Mouse (Mus musculus): ENCODE measurements around the gene Gkn2.
A peak's percentile ranks its signal among the peaks of the same experiment; 100 is the strongest.

The Gkn2 gene

DNA sequence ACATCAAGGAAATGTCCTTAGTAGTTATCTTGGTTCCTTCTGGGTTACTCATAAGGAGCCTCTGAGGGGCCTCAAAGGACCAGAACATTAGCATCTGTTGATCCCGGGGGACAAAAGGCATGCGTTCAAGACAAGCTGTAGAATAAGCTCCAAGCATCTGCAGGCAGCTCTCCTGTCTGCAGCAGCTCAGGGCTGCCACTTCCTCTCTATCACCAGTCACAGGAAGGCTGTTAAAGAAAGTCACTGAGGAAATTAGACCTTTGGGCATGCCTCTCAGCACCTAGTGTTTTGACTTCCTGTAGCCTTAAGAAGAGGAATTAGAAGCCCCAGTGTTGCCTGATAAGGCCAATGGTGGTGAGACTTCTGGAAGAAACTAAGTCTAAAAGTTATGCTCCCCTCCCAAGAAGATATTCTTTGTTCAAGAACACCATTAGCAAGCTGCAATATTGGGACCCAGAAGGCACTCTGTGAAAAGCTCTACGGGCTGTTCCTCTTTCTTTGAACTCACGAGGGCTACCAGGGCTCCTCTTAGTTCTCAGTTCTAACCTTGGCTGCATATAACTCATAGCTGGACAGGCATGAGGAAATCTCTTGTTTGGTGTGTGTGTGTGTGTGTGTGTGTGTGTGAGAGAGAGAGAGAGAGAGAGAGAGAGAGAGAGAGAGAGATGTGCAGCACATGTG, 26.9 kb downstream of the Gkn2 start:
- DNase-seq (ENCODE audit: low read depth), result peak; percentile 65

DNA sequence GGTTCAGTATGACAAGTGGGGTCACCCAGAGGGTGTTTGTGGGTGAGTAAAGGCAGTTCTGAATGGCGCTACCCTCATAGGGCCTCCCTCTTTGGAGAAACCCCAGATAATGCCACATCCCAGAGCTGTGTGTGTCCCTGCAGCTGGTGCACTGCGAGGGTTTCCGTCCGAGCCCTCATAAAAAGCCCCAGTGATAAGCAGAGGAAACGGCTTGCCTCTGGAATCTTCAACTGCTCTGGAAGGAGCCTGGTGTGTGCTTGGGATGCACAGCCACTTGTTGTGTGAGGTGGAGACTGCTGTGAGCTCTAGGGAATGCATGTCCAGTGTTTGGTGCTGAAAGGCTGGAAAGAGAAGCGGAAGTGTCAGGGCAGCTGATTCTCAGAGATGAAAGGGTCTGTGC, 28.3 kb downstream of the Gkn2 start:
- DNase-seq (ENCODE audit: low read depth), result no peak

DNA sequence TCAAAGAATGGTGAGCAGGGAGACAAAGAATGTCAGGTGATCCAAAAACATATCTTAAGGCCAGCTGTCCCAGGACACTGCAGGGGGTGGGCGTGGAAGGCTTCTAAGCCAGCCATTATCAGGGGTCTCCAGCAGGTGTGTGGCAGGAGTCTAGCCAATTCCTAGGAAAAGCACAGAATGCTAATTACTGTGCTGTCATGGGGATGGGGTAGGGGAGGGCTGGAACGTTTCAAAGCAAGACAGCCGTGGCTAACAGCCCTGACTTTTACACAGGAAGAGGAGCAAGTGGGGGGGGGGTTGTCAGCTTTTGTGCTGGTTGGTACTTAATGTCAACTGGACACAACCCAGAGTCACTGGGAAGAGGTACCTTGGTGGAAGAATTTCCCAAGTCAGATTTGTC, 38.9 kb downstream of the Gkn2 start:
- DNase-seq (ENCODE audit: low read depth), result no peak

DNA sequence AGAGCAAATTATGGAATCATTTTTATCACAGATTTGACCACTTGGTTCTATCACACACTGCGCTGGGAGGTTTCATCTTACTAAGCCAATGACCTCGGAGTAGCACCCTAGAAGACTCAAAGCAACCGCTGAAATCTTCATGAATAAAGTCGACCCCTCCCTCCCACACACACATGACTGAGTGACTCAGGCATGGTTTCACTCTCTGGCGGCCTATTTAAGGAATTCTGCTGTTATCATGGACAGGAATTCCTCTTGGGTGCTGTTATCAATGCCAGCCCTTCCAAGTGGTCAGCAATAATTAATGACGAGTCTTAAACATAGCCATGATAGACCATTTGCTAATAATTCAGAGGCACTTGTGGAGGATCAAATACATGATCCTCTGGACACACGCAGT, 49.1 kb downstream of the Gkn2 start:
- no peak for DNase-seq (ENCODE audit: low read depth)

- no peak for DNase-seq (ENCODE audit: low read depth)
These were observed 51.1 kb downstream of the Gkn2 start for GRCm38 (mm10) chr6:87424037-87424816.

DNA sequence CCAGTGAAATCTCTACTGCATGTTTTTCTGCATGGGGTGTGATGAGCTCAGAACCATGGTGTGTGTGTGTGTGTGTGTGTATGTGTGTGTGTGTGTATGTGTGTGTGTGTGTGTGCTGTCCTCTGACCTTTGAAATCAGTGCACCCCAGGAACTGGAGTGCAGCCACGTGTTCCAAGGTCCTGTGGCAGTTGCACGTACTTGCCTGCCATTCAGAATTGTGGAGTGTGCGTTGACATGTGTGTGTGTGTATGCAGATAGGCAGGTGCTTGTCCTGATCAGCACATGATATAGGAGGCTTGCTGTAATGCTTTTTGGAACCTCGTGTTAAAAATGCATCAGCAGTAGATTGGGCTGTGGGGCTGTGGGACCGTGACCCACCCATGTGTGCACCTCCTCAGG, 53.8 kb downstream of the Gkn2 start:
- no peak for DNase-seq (ENCODE audit: low read depth)

GRCm38 (mm10) chr6:87427616-87428015, 54.5 kb downstream of the Gkn2 start:
- DNase-seq (ENCODE audit: low read depth), result no peak

GRCm38 (mm10) chr6:87428487-87429044, 55.4 kb downstream of the Gkn2 start, which contains the start of gene Bmp10:
Gene Bmp10, plus strand, starts transcription at chr6:87428994.
- no peak for DNase-seq (ENCODE audit: low read depth)

All from induced T-regulatory cell, adult 2 months (primary cell).